ENCODE assay signal across 10 mouse cellular contexts in the genomic region with DNA sequence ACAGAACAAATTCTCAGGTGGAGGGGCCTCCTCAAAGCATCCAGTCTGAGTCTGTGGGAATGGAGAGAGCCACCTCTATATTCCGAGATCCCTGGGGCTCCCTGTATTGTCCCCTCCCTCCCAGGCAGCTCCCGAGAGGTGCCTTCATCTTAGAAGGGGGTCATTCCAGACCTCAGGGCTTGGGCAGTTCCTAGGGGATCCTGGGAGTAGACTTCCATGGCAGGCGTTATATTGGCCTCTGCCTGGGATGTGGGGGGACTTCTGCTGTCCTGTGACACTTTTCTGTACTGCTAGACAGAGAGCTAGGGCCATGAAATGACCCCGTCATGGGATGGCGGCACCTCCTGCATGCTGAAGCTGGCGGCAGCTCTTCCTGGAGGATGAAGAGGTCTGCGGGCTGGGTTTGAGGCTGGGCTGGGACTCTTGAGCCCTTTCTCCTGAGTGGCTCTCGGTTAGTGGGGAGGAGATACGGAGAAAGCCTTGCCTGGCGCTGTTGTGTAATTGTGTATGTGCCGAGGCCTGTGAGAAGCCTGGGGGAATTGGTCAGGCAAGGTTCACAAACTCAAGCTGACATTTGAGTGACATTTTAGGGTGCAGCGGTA.
A peak's percentile ranks its signal among the peaks of the same experiment; 100 is the strongest.
DNase-seq lines count a peak whose midpoint lies in the region; ATAC-seq and TF ChIP-seq lines count a peak whose summit lies in the region.
"Had no signal": no experiment of that assay in that cellular context is flagged by ENCODE, and none has a peak within 500 bp of the region (broad histone marks: within the 10 kb centered on the region; RNA-seq: fewer than 3 reads in every experiment).

No protein-coding gene starts in this region.

- H3K4me3 ChIP-seq in lung, adult 2 months (replicated peaks; ENCODE audit: extremely low read depth, low read depth, low read length): no peak overlapping the region
- H3K4me3 ChIP-seq in forebrain, embryonic 16.5 days (replicated peaks; ENCODE audit: low read length): no peak overlapping the region
- no peak overlapping the region for H3K4me3 ChIP-seq in midbrain, embryonic 16.5 days (ENCODE audit: low read depth, low read length)
- H3K4me3 ChIP-seq: lung, embryonic 15.5 days had no signal

- DNase-seq in heart, adult 11 months: peak; percentile 90
- DNase-seq in heart, postnatal 14 days: no peak
- peak; percentile 64 for DNase-seq in lung, postnatal 36 days
- no peak for DNase-seq in lung, adult 2 months
- no peak for DNase-seq in thymus, postnatal 14 days
- DNase-seq in embryo, embryonic 10 days (ENCODE audit: low spot score): no peak

- peak overlapping the region; percentile 49 for H3K27ac ChIP-seq in forebrain, embryonic 16.5 days (ENCODE audit: low read length)
- H3K27ac ChIP-seq in midbrain, embryonic 16.5 days (ENCODE audit: low read length): peak overlapping the region; percentile 15; the same call in 1 of the 2 replicates
- H3K27ac ChIP-seq: lung, embryonic 15.5 days had no signal

- WGBS in lung, adult 2 months: 76% methylated on average over 12 of the region's 12 CpGs
- WGBS in forebrain, embryonic 16.5 days: 73% methylated on average over 12 of the region's 12 CpGs
- WGBS in midbrain, embryonic 16.5 days: 73% methylated on average over 12 of the region's 12 CpGs

- H3K9me3 ChIP-seq in forebrain, embryonic 16.5 days (ENCODE audit: control insufficient read depth, low read length): no peaks in the 10 kb centered on the region
- no peaks in the 10 kb centered on the region for H3K9me3 ChIP-seq in midbrain, embryonic 16.5 days (replicated peaks; ENCODE audit: control insufficient read depth, low read length, poor library complexity, severe bottlenecking)
- H3K9me3 ChIP-seq: lung, embryonic 15.5 days had no signal

- peaks cover 16% of the 10 kb centered on the region for H3K4me1 ChIP-seq in lung, adult 2 months (ENCODE audit: control insufficient read depth, insufficient read depth, low read length)
- H3K4me1 ChIP-seq in forebrain, embryonic 16.5 days (replicated peaks; ENCODE audit: control insufficient read depth, insufficient read depth, low read length): peaks cover 47% of the 10 kb centered on the region
- peaks cover 26% of the 10 kb centered on the region for H3K4me1 ChIP-seq in midbrain, embryonic 16.5 days (ENCODE audit: control insufficient read depth, insufficient read depth, low read length)

- TF ChIP-seq POLR2A in lung, adult 2 months (IDR thresholded peaks at IDR 0.05; ENCODE audit: borderline replicate concordance, extremely low read depth, low read depth, low read length): no peak

- no peaks in the 10 kb centered on the region for H3K27me3 ChIP-seq in forebrain, embryonic 16.5 days (replicated peaks; ENCODE audit: control insufficient read depth, insufficient read depth, low read length)
- no peaks in the 10 kb centered on the region for H3K27me3 ChIP-seq in midbrain, embryonic 16.5 days (ENCODE audit: control insufficient read depth, insufficient read depth, low read depth, low read length)
- H3K27me3 ChIP-seq: lung, embryonic 15.5 days had no signal

- H3K36me3 ChIP-seq in forebrain, embryonic 16.5 days (ENCODE audit: control insufficient read depth, insufficient read depth): no peaks in the 10 kb centered on the region
- H3K36me3 ChIP-seq in midbrain, embryonic 16.5 days (ENCODE audit: control insufficient read depth, insufficient read depth, low read length): no peaks in the 10 kb centered on the region
- H3K36me3 ChIP-seq: lung, embryonic 15.5 days had no signal

- no peak for TF ChIP-seq CTCF in lung, adult 2 months (IDR thresholded peaks at IDR 0.05; ENCODE audit: insufficient read depth, low read length)

- ATAC-seq in forebrain, embryonic 16.5 days: no peak
- no peak for ATAC-seq in midbrain, embryonic 16.5 days
- ATAC-seq: intestine, embryonic 16.5 days had no signal

- no peak overlapping the region for H3K4me2 ChIP-seq in forebrain, embryonic 16.5 days (ENCODE audit: low read length)
- no peak overlapping the region for H3K4me2 ChIP-seq in midbrain, embryonic 16.5 days (ENCODE audit: low read length)
- H3K4me2 ChIP-seq: lung, embryonic 15.5 days had no signal

- 0 out of 2 replicates have a peak overlapping the region, but pooled peaks have one; percentile 6 for H3K9ac ChIP-seq in forebrain, embryonic 16.5 days (replicated peaks; ENCODE audit: low read depth, low read length)
- H3K9ac ChIP-seq in midbrain, embryonic 16.5 days (ENCODE audit: low read depth, low read length): 0 out of 2 replicates have a peak overlapping the region, but pooled peaks have one; percentile 20

- intact Hi-C loops in heart, postnatal 14 days (cut with DNase I): loop anchor here (2.0 kb wide), 1 partner anchor 61 kb away; no protein-coding TSS in a partner anchor

Comparison
In these comparisons a context has a peak if more than half of its experiments do, and no peak if none do; other contexts are left out.
1. DNase-seq: peak in heart, adult 11 months (single experiment) and lung, postnatal 36 days (single experiment); none in heart, postnatal 14 days (0 of 2), lung, adult 2 months (single experiment), thymus, postnatal 14 days (single experiment) and embryo, embryonic 10 days (single experiment).